Mouse (Mus musculus) adrenal gland, postnatal 36 days (tissue): ENCODE results near the gene Lgals2. TPM values are rescaled to one million over a fixed set of nuclear protein-coding genes. Genes with fewer than 3 reads are reported as not detected.

Experiments
- DNase-seq, 2 experiments: peaks; one replicate each; pipeline ENCODE4 v3.0.0; 2021; ENCODE audit warnings: mixed read lengths in 1 of 2
- long read RNA-seq, 2 experiments: library from polyadenylated mRNA; stranded (forward); transcript quantifications; one replicate each; pipeline ENCODE4 v2.0.0; 2021; ENCODE audit warnings: borderline sequencing depth in 2 of 2
- total RNA-seq, 2 experiments: library from RNA; stranded (reverse); gene quantifications; 2 replicates each; pipeline ENCODE4 v1.2.3; 2021

Gene Lgals2
- total RNA-seq: under 1 TPM; 0.53 to 0.56 TPM
- long read RNA-seq, experiment 1: 0 reads
- long read RNA-seq, experiment 2: 0 reads

GRCm38 (mm10) chr15:78855303-78855965, at the start of gene Lgals2:
TSS of gene Lgals2 (minus strand) at chr15:78855529.
- DNase-seq: no peak

- peak; percentile 79 to 90 for DNase-seq
Observed at GRCm38 (mm10) chr15:78903243-78903642, 47.9 kb upstream of the Lgals2 start.

GRCm38 (mm10) chr15:78901422-78901789, 46.1 kb upstream of the Lgals2 start:
- DNase-seq: no peak

- DNase-seq: peak in 1 of 2 experiments; percentile 40
Observed at GRCm38 (mm10) chr15:78900585-78901421, 45.5 kb upstream of the Lgals2 start.

- DNase-seq: peak; percentile 75 to 86
Observed at GRCm38 (mm10) chr15:78899740-78900584, 44.6 kb upstream of the Lgals2 start, which contains the start of gene Sh3bp1. TSS of gene Sh3bp1 (plus strand) at chr15:78899768.

- DNase-seq: no peak
Observed at GRCm38 (mm10) chr15:78899409-78899739, 44.0 kb upstream of the Lgals2 start, which contains the start of gene Gm49510. TSS of gene Gm49510 (plus strand) at chr15:78899667.

GRCm38 (mm10) chr15:78898507-78899001, 43.2 kb upstream of the Lgals2 start:
- no peak for DNase-seq

- DNase-seq: peak in 1 of 2 experiments; percentile 48
Observed at GRCm38 (mm10) chr15:78897488-78897887, 42.2 kb upstream of the Lgals2 start.

GRCm38 (mm10) chr15:78896149-78896548, 40.8 kb upstream of the Lgals2 start:
- no peak for DNase-seq

GRCm38 (mm10) chr15:78895741-78896140, 40.4 kb upstream of the Lgals2 start:
- DNase-seq: no peak

GRCm38 (mm10) chr15:78894726-78895125, 39.4 kb upstream of the Lgals2 start:
- no peak for DNase-seq

GRCm38 (mm10) chr15:78892440-78892839, 37.1 kb upstream of the Lgals2 start:
- no peak for DNase-seq

GRCm38 (mm10) chr15:78889401-78889853, 34.1 kb upstream of the Lgals2 start:
- DNase-seq: no peak

GRCm38 (mm10) chr15:78881828-78882227, 26.5 kb upstream of the Lgals2 start:
- DNase-seq: no peak

GRCm38 (mm10) chr15:78880432-78880831, 25.1 kb upstream of the Lgals2 start:
- DNase-seq: no peak

- DNase-seq: peak in 1 of 2 experiments; percentile 35
Observed at GRCm38 (mm10) chr15:78878792-78879516, 23.6 kb upstream of the Lgals2 start.

GRCm38 (mm10) chr15:78877810-78878390, 22.6 kb upstream of the Lgals2 start:
- peak in 1 of 2 experiments; percentile 40 for DNase-seq

GRCm38 (mm10) chr15:78876991-78877809, 21.9 kb upstream of the Lgals2 start, which contains the start of gene Gga1:
TSS of gene Gga1 (plus strand) at chr15:78877190.
- peak; percentile 92 for DNase-seq

GRCm38 (mm10) chr15:78876258-78876696, 20.9 kb upstream of the Lgals2 start:
- DNase-seq: peak; percentile 84 to 87

GRCm38 (mm10) chr15:78875537-78875936, 20.2 kb upstream of the Lgals2 start:
- no peak for DNase-seq
